Mouse (Mus musculus): ENCODE measurements at regions not wholly inside any gene's neighbourhood (a gene's known extent, or its start where the extent isn't known, plus 50 kb on each side); places are given as distances from the start of the nearest gene placed in this dataset.
"Not testable (repeated sequence)": the region's sequence is repeated elsewhere in the genome, so short reads cannot be mapped to it uniquely, and the experiment has no call there.

DNA sequence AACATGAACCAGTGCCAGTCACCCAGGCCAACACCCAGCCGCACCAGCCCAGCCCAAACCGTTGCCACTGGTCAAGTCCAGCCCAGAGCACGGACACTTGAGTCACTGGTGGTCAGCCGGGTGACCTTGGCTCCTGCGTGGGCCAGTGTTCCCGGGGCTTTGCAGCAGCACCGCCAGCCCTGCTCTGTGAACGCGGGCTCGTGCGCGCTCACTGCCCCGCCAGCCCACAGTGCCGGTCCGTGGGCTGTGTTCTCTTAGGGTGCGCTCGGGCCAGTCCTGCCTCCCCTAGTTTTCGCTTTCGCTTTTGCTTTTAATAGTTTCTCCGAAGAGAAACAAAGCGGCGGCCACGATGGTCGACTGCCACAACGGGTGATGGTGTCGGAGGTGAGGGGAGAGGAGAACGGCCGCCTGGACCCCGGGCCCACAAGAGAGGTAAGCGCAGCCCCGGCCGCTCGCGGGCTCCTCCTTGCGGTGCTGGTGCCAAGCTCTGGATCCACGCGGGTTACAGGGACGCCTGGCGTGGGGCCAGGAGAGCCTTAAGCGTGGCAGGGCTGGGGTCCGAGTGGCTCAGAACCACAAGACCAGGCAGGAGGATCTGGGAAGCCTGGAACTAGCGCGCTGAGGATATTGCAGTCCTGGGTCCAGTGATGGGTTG lies 835.1 kb downstream of the Adam6a start:
- TF ChIP-seq POLR2A (IDR thresholded peaks at IDR 0.05; ENCODE audit: extremely low read depth, insufficient read depth, low read length); CTCF (IDR thresholded peaks at IDR 0.05; ENCODE audit: low read depth, low read length): not testable (repeated sequence)
